Mouse (Mus musculus) WW6 (cell line): ENCODE results near the gene Uhrf1bp1l.

Source experiments
- DNase-seq: peaks from one replicate; pipeline ENCODE4 v3.0.0-alpha.2; 2013; ENCODE audit warnings: low read depth, low spot score

Uhrf1bp1l gene

GRCm38 (mm10) chr10:89838834-89839233, 94.0 kb downstream of the Uhrf1bp1l start:
- DNase-seq, result no peak

GRCm38 (mm10) chr10:89850951-89851350, 106.2 kb downstream of the Uhrf1bp1l start:
- no peak for DNase-seq

- no peak for DNase-seq
Observed at GRCm38 (mm10) chr10:89855251-89855875, 110.6 kb downstream of the Uhrf1bp1l start.

- no peak for DNase-seq
Observed at GRCm38 (mm10) chr10:89856286-89856685, 111.5 kb downstream of the Uhrf1bp1l start.

GRCm38 (mm10) chr10:89868211-89868610, 123.4 kb downstream of the Uhrf1bp1l start:
- DNase-seq, result no peak

GRCm38 (mm10) chr10:89868836-89869235, 124.0 kb downstream of the Uhrf1bp1l start:
- no peak for DNase-seq
